Mouse (Mus musculus) neural tube, embryonic 11.5 days (tissue): Measurements from ENCODE around the gene Gpr15. TPM values are rescaled to one million over a fixed set of nuclear protein-coding genes. Genes with fewer than 3 reads are reported as not detected.

Experiments
- ATAC-seq: fragments of 200-750 bp; cut with Nextera tagmentation; 2 replicates; pipeline ENCODE4 v1.8.0; 2017; ENCODE audit warnings: moderate number of reproducible peaks, mild to moderate bottlenecking, moderate TSS enrichment, moderate library complexity; ENCODE audit not compliant: insufficient read depth, low FRiP score, low TSS enrichment
- DNase-seq: peaks from one replicate; pipeline ENCODE4 v3.0.0-alpha.2; 2015; ENCODE audit warnings: low spot score
- H3K27ac ChIP-seq: fragments of 300-500 bp; sonication (generic); 2 replicates; pipeline ENCODE4 v1.5.1; 2014; ENCODE audit warnings: low read depth, mild to moderate bottlenecking, low read length
- H3K27me3 ChIP-seq: fragments of 300-500 bp; sonication (generic); 2 replicates; pipeline ENCODE4 v1.6.1; 2014; ENCODE audit warnings: mild to moderate bottlenecking, low read length, mixed read lengths; ENCODE audit not compliant: control insufficient read depth, insufficient read depth
- H3K36me3 ChIP-seq: fragments of 300-500 bp; sonication (generic); 2 replicates; pipeline ENCODE4 v1.6.1; 2014; ENCODE audit warnings: mild to moderate bottlenecking, low read length, moderate library complexity, mixed read lengths; ENCODE audit not compliant: control insufficient read depth, insufficient read depth
- H3K4me1 ChIP-seq: fragments of 300-500 bp; sonication (generic); 2 replicates; pipeline ENCODE4 v1.6.1; 2014; ENCODE audit warnings: low read length, mixed read lengths; ENCODE audit not compliant: control insufficient read depth, insufficient read depth
- H3K4me2 ChIP-seq: fragments of 300-500 bp; sonication (generic); 2 replicates; pipeline ENCODE4 v1.6.1; 2014; ENCODE audit warnings: low read depth, mild to moderate bottlenecking, moderate library complexity
- H3K4me3 ChIP-seq: fragments of 300-500 bp; sonication (generic); 2 replicates; pipeline ENCODE4 v1.5.1; 2014; ENCODE audit warnings: low read depth, low read length
- H3K9ac ChIP-seq: fragments of 300-500 bp; sonication (generic); 2 replicates; pipeline ENCODE4 v1.6.1; 2014; ENCODE audit warnings: mild to moderate bottlenecking, low read length
- H3K9me3 ChIP-seq: fragments of 300-500 bp; sonication (generic); 2 replicates; pipeline ENCODE4 v1.6.1; 2016; ENCODE audit warnings: low read length; ENCODE audit not compliant: control insufficient read depth
- WGBS: fragments of 180-500 bp; shearing (Covaris S2); extraction: QIAGEN DNeasy Blood & Tissue Kit; methylation state at CpG from one replicate; pipeline ENCODE4 v1.1.7; 2014; 5-methylcytosine and 5-hydroxymethylcytosine counted together
- polyA plus RNA-seq: library from polyadenylated mRNA; unstranded; fragments of >200 nt; fragmentation: Nextera tagmentation; extraction: Ambion mirVana; gene quantifications from 2 replicates; pipeline ENCODE4 v1.2.1, GENCODE M21; 2014

The Gpr15 gene
- polyA plus RNA-seq, 1 experiment from 2014 or later = not detected

DNA sequence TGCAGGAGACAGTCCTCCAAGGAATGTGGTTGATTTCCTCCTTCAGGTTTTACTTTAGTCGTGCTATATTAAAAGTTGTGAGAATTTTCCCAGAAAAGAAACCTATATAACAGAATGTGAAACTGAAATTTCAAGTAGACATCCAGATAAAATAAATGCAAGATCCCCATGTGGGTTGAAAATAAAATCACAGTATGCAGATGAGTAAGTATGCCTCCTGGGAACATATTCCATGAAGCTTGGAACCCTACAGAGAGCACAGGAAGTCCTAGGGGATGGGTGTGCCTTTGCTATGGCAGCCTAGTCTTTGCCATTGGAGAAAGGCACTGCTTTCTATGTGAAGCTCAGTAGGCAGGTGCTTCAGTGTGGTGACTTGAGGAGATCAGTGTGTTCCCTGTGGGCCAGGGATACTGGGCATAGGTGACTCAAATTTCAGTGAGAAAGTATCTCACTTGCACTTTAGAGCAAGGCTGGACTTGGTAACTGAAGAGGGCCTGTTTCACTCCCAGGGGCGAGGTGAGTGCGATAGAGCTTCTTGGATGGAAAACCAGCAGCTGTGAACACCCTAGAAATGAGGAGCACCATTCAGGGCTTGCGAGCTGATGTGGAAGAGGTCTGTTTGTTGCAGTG is 11.5 kb downstream of the Gpr15 start:
- no peaks in the 10 kb centered on the region for H3K9me3 ChIP-seq
- WGBS = 86% methylated on average over 4 of the region's 4 CpGs
- no peak overlapping the region for H3K4me2 ChIP-seq
- ATAC-seq = no peak
- no peak overlapping the region for H3K27ac ChIP-seq
- H3K9ac ChIP-seq = no peak overlapping the region
- H3K36me3 ChIP-seq = no peaks in the 10 kb centered on the region
- H3K4me1 ChIP-seq = no peaks in the 10 kb centered on the region
- DNase-seq = no peak
- no peaks in the 10 kb centered on the region for H3K27me3 ChIP-seq
- no peak overlapping the region for H3K4me3 ChIP-seq

DNA sequence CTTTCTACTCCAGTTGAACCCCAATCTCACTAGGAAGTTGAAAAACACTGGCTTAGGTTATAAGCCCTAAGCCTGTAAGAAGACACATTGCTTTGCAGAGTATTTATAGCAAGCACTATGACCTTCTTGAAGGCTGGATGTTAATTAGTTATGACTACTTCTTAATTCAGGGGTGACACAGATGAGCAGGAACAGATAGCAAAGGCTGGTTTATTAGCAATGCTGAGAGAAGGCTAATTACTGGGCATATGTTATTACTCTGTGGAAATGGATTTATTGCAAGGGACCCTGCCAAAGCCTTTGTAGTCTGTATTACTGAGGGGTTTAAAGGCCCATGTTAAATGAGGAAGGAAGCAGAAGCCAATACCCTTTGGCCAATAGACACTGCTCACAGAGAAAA is 13.9 kb downstream of the Gpr15 start:
- DNase-seq = no peak
- H3K4me1 ChIP-seq = no peaks in the 10 kb centered on the region
- H3K36me3 ChIP-seq = no peaks in the 10 kb centered on the region
- H3K9ac ChIP-seq = no peak overlapping the region
- H3K27ac ChIP-seq = no peak overlapping the region
- no peaks in the 10 kb centered on the region for H3K27me3 ChIP-seq
- no peak for ATAC-seq
- no peak overlapping the region for H3K4me2 ChIP-seq
- H3K9me3 ChIP-seq = no peaks in the 10 kb centered on the region
- H3K4me3 ChIP-seq = no peak overlapping the region

- no peaks in the 10 kb centered on the region for H3K27me3 ChIP-seq
- no peak overlapping the region for H3K4me2 ChIP-seq
- H3K27ac ChIP-seq = no peak overlapping the region
- ATAC-seq (no peak), DNase-seq (no peak)
- 43% methylated on average over 10 of the region's 10 CpGs for WGBS
- no peaks in the 10 kb centered on the region for H3K36me3 ChIP-seq
- no peak overlapping the region for H3K4me3 ChIP-seq
- H3K4me1 ChIP-seq = no peaks in the 10 kb centered on the region
- no peak overlapping the region for H3K9ac ChIP-seq
- no peaks in the 10 kb centered on the region for H3K9me3 ChIP-seq
These were observed 15.3 kb downstream of the Gpr15 start for GRCm38 (mm10) chr16:58703382-58704124.

GRCm38 (mm10) chr16:58702329-58702932 is 16.4 kb downstream of the Gpr15 start:
- 83% methylated on average over 10 of the region's 10 CpGs for WGBS
- no peaks in the 10 kb centered on the region for H3K9me3 ChIP-seq
- no peaks in the 10 kb centered on the region for H3K27me3 ChIP-seq
- H3K4me1 ChIP-seq = no peaks in the 10 kb centered on the region
- H3K9ac ChIP-seq = no peak overlapping the region
- no peak overlapping the region for H3K4me2 ChIP-seq
- H3K27ac ChIP-seq = no peak overlapping the region
- H3K4me3 ChIP-seq = no peak overlapping the region
- no peak for ATAC-seq
- no peaks in the 10 kb centered on the region for H3K36me3 ChIP-seq
- no peak for DNase-seq

GRCm38 (mm10) chr16:58701779-58702178 is 17.1 kb downstream of the Gpr15 start:
- no peaks in the 10 kb centered on the region for H3K27me3 ChIP-seq
- DNase-seq = no peak
- no peaks in the 10 kb centered on the region for H3K4me1 ChIP-seq
- 61% methylated on average over 6 of the region's 6 CpGs for WGBS
- H3K9me3 ChIP-seq = no peaks in the 10 kb centered on the region
- H3K27ac ChIP-seq = no peak overlapping the region
- H3K4me3 ChIP-seq = no peak overlapping the region
- H3K9ac ChIP-seq = no peak overlapping the region
- H3K4me2 ChIP-seq = no peak overlapping the region
- no peak for ATAC-seq
- no peaks in the 10 kb centered on the region for H3K36me3 ChIP-seq

- Histone ChIP-seq H3K4me3 (no peak overlapping the region), H3K27ac (no peak overlapping the region), H3K4me2 (no peak overlapping the region), H3K36me3 (no peaks in the 10 kb centered on the region), H3K4me1 (no peaks in the 10 kb centered on the region), H3K27me3 (no peaks in the 10 kb centered on the region), H3K9me3 (no peaks in the 10 kb centered on the region), H3K9ac (no peak overlapping the region)
- no peak for ATAC-seq
- no peak for DNase-seq
- 81% methylated on average over 12 of the region's 12 CpGs for WGBS
These were observed 17.9 kb downstream of the Gpr15 start for GRCm38 (mm10) chr16:58700816-58701424.

- DNase-seq (no peak), ATAC-seq (no peak)
- Histone ChIP-seq H3K27ac (no peak overlapping the region), H3K36me3 (no peaks in the 10 kb centered on the region), H3K4me1 (no peaks in the 10 kb centered on the region), H3K4me2 (no peak overlapping the region), H3K27me3 (no peaks in the 10 kb centered on the region), H3K9me3 (no peaks in the 10 kb centered on the region), H3K4me3 (no peak overlapping the region), H3K9ac (no peak overlapping the region)
- 70% methylated on average over 6 of the region's 6 CpGs for WGBS
These were observed 18.7 kb downstream of the Gpr15 start for GRCm38 (mm10) chr16:58700174-58700573.

DNA sequence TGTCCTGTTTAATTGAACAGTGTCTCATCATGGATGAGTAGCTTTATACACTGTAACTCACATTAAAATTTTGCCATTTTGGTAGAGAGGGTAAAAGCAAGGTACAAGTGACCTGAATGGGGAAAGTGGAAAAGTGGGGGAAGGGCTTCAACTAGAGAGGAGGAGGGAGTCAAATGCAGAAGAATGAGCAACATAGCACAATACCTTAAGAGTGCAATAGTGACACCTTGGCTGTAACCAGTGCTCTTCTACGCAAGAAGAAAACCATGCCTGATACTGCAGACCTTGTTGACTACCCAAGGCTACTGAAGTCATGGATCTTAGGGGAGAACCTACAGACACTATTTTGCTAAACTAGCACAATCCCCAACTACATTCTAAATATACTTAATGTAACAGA is 21.6 kb downstream of the Gpr15 start:
- H3K27ac ChIP-seq = no peak overlapping the region
- H3K4me3 ChIP-seq = no peak overlapping the region
- no peaks in the 10 kb centered on the region for H3K36me3 ChIP-seq
- WGBS = 91% methylated on average over 1 of the region's 1 CpGs
- DNase-seq (no peak), ATAC-seq (no peak)
- no peak overlapping the region for H3K9ac ChIP-seq
- no peaks in the 10 kb centered on the region for H3K4me1 ChIP-seq
- no peak overlapping the region for H3K4me2 ChIP-seq
- H3K9me3 ChIP-seq = no peaks in the 10 kb centered on the region
- H3K27me3 ChIP-seq = no peaks in the 10 kb centered on the region
